Mouse (Mus musculus) liver, embryonic 14.5 days (tissue): ENCODE data around the gene Aspdh.
A peak's percentile ranks its signal among the peaks of the same experiment; 100 is the strongest.

ENCODE experiments used
- CTCF ChIP-seq: IDR thresholded peaks from 2 replicates; pipeline ENCODE4 v1.5.1; 2016; ENCODE audit warnings: antibody characterized with exemption, low read depth, control low read depth
- EP300 ChIP-seq: IDR thresholded peaks from 2 replicates; pipeline ENCODE4 v1.6.1; 2016; ENCODE audit warnings: antibody characterized with exemption, low read depth

GRCm38 (mm10) chr7:44436267-44436666, 28.9 kb upstream of the Aspdh start:
- TF ChIP-seq CTCF (peak; percentile 52), EP300 (no peak)
